Mouse (Mus musculus) stomach, postnatal 0 days (tissue): ENCODE data around the gene Ttll10. TPM values are rescaled to one million over a fixed set of nuclear protein-coding genes. Genes with fewer than 3 reads are reported as not detected.

Experiments used
- ATAC-seq: fragments of 200-750 bp; cut with Nextera tagmentation; 2 replicates; pipeline ENCODE4 v1.8.0; 2017; ENCODE audit not compliant: low FRiP score, low TSS enrichment
- DNase-seq: peaks from one replicate; pipeline ENCODE4 v3.0.0-alpha.2; 2016; ENCODE audit warnings: low spot score
- H3K27ac ChIP-seq: fragments of 300-500 bp; sonication (generic); replicated peaks from 2 replicates; pipeline ENCODE4 v1.5.1; 2014; ENCODE audit warnings: mild to moderate bottlenecking, control low read depth
- H3K27me3 ChIP-seq: fragments of 300-500 bp; sonication (generic); 2 replicates; pipeline ENCODE4 v1.6.1; 2014; ENCODE audit warnings: low read length; ENCODE audit not compliant: control insufficient read depth, insufficient read depth
- H3K36me3 ChIP-seq: fragments of 300-500 bp; sonication (generic); 2 replicates; pipeline ENCODE4 v1.6.1; 2014; ENCODE audit warnings: low read length, mixed read lengths; ENCODE audit not compliant: control insufficient read depth, insufficient read depth
- H3K4me1 ChIP-seq: fragments of 300-500 bp; sonication (generic); replicated peaks from 2 replicates; pipeline ENCODE4 v1.6.1; 2014; ENCODE audit warnings: antibody characterized with exemption; ENCODE audit not compliant: control insufficient read depth, insufficient read depth
- H3K4me2 ChIP-seq: fragments of 300-500 bp; sonication (generic); replicated peaks from 2 replicates; pipeline ENCODE4 v1.6.1; 2014; ENCODE audit warnings: low read depth, mild to moderate bottlenecking, control low read depth, moderate library complexity
- H3K4me3 ChIP-seq: fragments of 300-500 bp; sonication (generic); 2 replicates; pipeline ENCODE4 v1.5.1; 2014; ENCODE audit warnings: low read depth, low read length, control low read depth
- H3K9ac ChIP-seq: fragments of 300-500 bp; sonication (generic); 2 replicates; pipeline ENCODE4 v1.6.1; 2014; ENCODE audit warnings: mild to moderate bottlenecking, low read length, control low read depth, mixed read lengths
- H3K9me3 ChIP-seq: fragments of 300-500 bp; sonication (generic); 2 replicates; pipeline ENCODE4 v1.6.1; 2016; ENCODE audit warnings: low read length; ENCODE audit not compliant: control insufficient read depth
- CTCF ChIP-seq: IDR thresholded peaks from 2 replicates; pipeline ENCODE4 v1.5.1; 2016; ENCODE audit warnings: antibody characterized with exemption, low read depth, mild to moderate bottlenecking, moderate library complexity
- EP300 ChIP-seq: optimal IDR thresholded peaks from 2 replicates; pipeline ENCODE3; 2016; ENCODE audit warnings: antibody characterized with exemption
- WGBS: fragments of 180-500 bp; shearing (Covaris S2); extraction: QIAGEN DNeasy Blood & Tissue Kit; methylation state at CpG from one replicate; pipeline ENCODE4 v1.1.7; 2014; 5-methylcytosine and 5-hydroxymethylcytosine counted together
- polyA plus RNA-seq: library from polyadenylated mRNA; unstranded; fragments of >200 nt; fragmentation: Nextera tagmentation; extraction: Ambion mirVana; gene quantifications from 2 replicates; pipeline ENCODE4 v1.2.1, GENCODE M21; 2015

The Ttll10 gene
- polyA plus RNA-seq, 1 experiment from 2014 or later: 2.7 TPM

DNA sequence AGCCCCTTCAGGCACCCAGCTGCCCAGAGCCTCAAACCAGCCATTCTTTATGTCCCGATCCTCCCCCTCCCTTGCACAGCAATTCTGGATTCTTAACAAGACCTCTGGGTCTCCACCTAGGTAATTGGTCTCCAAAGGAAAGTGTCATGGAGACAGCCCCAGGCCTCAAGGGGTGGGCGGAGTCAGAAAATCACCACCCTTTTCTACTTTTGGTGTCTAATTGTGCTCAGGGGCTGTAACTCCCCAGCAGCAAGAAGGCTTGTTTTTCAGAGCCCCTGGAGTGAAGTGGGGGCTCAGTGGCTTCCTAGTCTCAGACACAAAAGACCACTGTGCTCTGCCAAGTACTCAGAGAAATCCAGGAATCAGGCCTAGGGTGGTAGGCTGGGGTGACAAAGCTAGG, 11.5 kb upstream of the Ttll10 start:
- H3K4me2 ChIP-seq: no peak overlapping the region
- TF ChIP-seq CTCF (no peak), EP300 (no peak)
- H3K4me3 ChIP-seq: no peak overlapping the region
- no peaks in the 10 kb centered on the region for H3K27me3 ChIP-seq
- H3K27ac ChIP-seq: no peak overlapping the region
- WGBS: 66% methylated on average over 2 of the region's 2 CpGs
- H3K4me1 ChIP-seq: no peaks in the 10 kb centered on the region
- H3K9me3 ChIP-seq: no peaks in the 10 kb centered on the region
- no peak overlapping the region for H3K9ac ChIP-seq
- no peak for DNase-seq
- ATAC-seq: no peak
- H3K36me3 ChIP-seq: no peaks in the 10 kb centered on the region

DNA sequence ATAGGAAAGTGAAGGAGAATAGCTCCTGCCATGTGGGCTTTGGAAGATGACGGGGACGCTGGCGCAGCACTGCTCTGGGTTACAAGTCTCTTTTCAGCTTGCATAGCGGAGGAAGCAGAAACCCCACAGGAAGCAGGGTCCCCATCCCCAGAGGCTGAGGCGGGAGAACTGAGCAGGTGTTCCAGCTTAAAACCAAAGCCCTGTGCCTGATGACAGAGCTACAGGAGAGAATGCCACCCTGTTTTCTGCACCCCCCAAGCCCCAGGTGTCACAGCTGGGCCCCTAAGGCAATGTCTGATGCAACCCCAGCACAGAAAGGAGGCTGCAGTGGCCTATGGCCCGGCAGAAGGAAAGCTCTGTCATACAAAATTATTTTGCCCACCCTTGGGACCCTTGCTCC, 11.1 kb upstream of the Ttll10 start:
- Histone ChIP-seq H3K27me3 (no peaks in the 10 kb centered on the region), H3K36me3 (no peaks in the 10 kb centered on the region), H3K4me1 (no peaks in the 10 kb centered on the region), H3K27ac (no peak overlapping the region), H3K9ac (no peak overlapping the region), H3K4me2 (no peak overlapping the region), H3K9me3 (no peaks in the 10 kb centered on the region), H3K4me3 (no peak overlapping the region)
- DNase-seq (no peak), ATAC-seq (no peak)
- TF ChIP-seq CTCF (no peak), EP300 (no peak)
- WGBS: 67% methylated on average over 6 of the region's 6 CpGs

GRCm38 (mm10) chr4:156069701-156070100, 10.5 kb upstream of the Ttll10 start:
- no peak for TF ChIP-seq CTCF
- no peak for TF ChIP-seq EP300
- 96% methylated on average over 8 of the region's 8 CpGs for WGBS
- H3K27me3 ChIP-seq: no peaks in the 10 kb centered on the region
- H3K36me3 ChIP-seq: no peaks in the 10 kb centered on the region
- H3K4me2 ChIP-seq: no peak overlapping the region
- no peak overlapping the region for H3K9ac ChIP-seq
- no peak overlapping the region for H3K4me3 ChIP-seq
- no peak overlapping the region for H3K27ac ChIP-seq
- ATAC-seq (no peak), DNase-seq (no peak)
- no peaks in the 10 kb centered on the region for H3K4me1 ChIP-seq
- H3K9me3 ChIP-seq: no peaks in the 10 kb centered on the region

DNA sequence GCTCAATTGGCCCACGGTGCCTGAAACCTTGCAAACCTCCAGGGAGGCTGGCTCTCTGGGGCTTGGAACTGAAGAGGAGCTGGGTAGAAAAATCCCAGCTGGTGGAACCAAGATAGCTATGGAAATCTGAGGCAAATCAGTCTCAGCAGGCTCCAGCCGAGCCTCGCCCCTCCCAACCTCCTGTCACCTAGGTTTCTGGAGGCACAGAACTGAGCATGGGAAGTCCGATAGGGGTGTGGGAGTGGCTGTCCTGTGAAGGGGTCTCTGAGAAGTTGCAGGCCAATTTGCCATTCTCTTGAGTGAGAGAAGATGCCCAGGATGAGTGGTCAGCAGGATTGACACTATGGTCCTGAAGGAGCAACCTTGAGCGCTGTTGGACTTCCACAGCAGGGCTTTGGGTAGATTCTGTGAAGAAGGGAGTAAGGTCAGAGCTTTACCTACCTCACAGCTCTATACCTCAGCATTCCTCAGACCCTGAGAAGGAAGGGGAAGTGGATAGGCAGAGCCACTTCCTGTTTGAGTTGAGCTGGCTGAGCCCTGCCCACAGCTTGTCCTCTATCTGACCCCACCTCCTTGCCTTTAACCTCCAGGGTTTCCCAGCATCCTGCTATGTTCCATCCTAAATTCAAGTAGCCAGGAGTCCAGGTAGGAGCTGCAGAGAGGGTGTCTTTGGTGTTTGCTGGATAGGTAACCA, 8.2 kb upstream of the Ttll10 start:
- H3K27me3 ChIP-seq: no peaks in the 10 kb centered on the region
- TF ChIP-seq CTCF: no peak
- TF ChIP-seq EP300: no peak
- WGBS: 46% methylated on average over 5 of the region's 5 CpGs

DNA sequence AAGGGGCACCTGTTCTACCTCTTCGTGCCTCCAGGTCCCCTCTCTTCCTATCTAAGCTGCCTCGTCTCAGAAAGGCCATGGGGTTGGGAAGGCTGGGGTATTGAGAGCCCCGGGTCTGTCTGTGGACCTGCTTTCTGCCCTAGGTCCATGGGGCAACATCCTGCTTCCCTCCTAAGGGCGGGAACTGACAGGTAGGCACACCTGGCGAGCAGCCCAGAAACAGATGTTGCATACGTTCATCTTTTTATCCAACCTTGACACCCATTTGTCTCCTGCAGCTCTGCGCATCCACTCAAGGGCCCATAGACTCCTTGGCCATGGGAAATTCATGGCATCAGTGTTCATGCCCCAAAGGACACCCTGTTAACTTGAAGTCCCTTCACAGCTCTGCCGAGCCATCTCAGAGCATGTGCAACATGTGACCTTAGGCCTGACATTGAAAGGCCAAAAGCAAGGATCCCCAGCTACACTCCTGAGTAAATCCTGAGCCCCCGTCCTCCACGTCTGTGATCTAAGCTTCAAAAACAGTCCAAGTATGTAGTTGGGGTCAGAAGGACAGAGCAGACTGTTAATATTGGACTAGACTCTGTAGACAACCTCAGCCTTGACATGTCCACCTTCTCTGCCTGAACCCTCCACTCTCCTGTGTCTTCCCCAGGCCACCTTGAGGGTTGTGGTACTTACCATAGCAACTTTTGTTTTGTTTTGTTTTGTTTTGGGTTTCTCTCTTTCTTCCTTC, 6.1 kb upstream of the Ttll10 start:
- Histone ChIP-seq H3K9ac (no peak overlapping the region), H3K36me3 (no peaks in the 10 kb centered on the region), H3K4me3 (no peak overlapping the region), H3K4me2 (no peak overlapping the region), H3K27me3 (no peaks in the 10 kb centered on the region), H3K9me3 (no peaks in the 10 kb centered on the region), H3K27ac (peak overlapping the region; percentile 82), H3K4me1 (peaks cover 4% of the 10 kb centered on the region; the same call in 1 of the 2 replicates)
- ATAC-seq (no peak), DNase-seq (no peak)
- WGBS: 75% methylated on average over 10 of the region's 10 CpGs
- no peak for TF ChIP-seq EP300
- no peak for TF ChIP-seq CTCF

More for the DNA sequence above, 8.2 kb upstream of the Ttll10 start:
- H3K9me3 ChIP-seq: no peaks in the 10 kb centered on the region
- 0 out of 2 replicates have a peak overlapping the region, but pooled peaks have one; percentile 17 for H3K4me2 ChIP-seq
- H3K36me3 ChIP-seq: no peaks in the 10 kb centered on the region
- H3K27ac ChIP-seq: peak overlapping the region; percentile 82
- no peak overlapping the region for H3K4me3 ChIP-seq
- DNase-seq (peak; percentile 66), ATAC-seq (peak; percentile 84)
- H3K9ac ChIP-seq: 0 out of 2 replicates have a peak overlapping the region, but pooled peaks have one; percentile 2
- H3K4me1 ChIP-seq: peaks cover 4% of the 10 kb centered on the region; the same call in 1 of the 2 replicates

DNA sequence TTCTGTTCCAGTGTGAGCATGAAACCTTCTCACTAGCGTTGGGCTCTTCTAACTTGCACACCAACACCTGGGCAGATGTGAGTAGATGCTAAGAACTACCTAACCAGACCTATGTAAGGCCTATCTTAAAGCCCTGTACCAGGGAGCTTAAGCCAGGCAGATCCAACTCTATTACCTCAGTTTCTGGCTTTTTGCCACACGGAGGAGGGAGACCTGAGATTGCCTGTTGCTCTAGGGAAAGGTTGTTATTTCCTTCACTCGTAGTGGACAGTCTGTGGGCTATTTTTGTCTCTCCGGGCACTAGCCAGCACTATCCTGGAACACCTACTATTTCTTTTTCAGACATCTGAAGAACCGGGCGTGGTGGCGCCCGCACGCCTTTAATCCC, 5.3 kb upstream of the Ttll10 start:
- 65% methylated on average over 9 of the region's 9 CpGs for WGBS
- H3K27me3 ChIP-seq: no peaks in the 10 kb centered on the region
- DNase-seq: peak; percentile 52
- H3K4me1 ChIP-seq: peaks cover 4% of the 10 kb centered on the region; the same call in 1 of the 2 replicates
- TF ChIP-seq EP300 (no peak), CTCF (no peak)
- no peaks in the 10 kb centered on the region for H3K9me3 ChIP-seq
- ATAC-seq: no peak
- peak overlapping the region; percentile 82 for H3K27ac ChIP-seq
- no peak overlapping the region for H3K4me2 ChIP-seq
- no peak overlapping the region for H3K4me3 ChIP-seq
- no peaks in the 10 kb centered on the region for H3K36me3 ChIP-seq
- peak overlapping the region; percentile 45 for H3K9ac ChIP-seq
